Mouse (Mus musculus): Measurements from ENCODE around the gene Scgb1a1.

- no peak for TF ChIP-seq POLR2A (IDR thresholded peaks at IDR 0.05; ENCODE audit: control insufficient read depth in 1 of 2, insufficient read depth in 1 of 2, low read depth in 1 of 2, low read length in 2 of 2, poor library complexity in 1 of 2)
- no peak for TF ChIP-seq MAFK (IDR thresholded peaks at IDR 0.05; ENCODE audit: borderline replicate concordance, low read depth, low read length)
- TF ChIP-seq KAT2A (conservative IDR thresholded peaks at IDR 0.05; ENCODE audit: low read depth, low read length): no peak
- TF ChIP-seq HCFC1 (IDR thresholded peaks at IDR 0.05; ENCODE audit: low read depth, low read length): no peak
- no peak for TF ChIP-seq CTCF (IDR thresholded peaks at IDR 0.05 in 2 of 3, conservative IDR thresholded peaks at IDR 0.05 in 1 of 3; ENCODE audit: control insufficient read depth in 1 of 3, insufficient read depth in 1 of 3, low read depth in 2 of 3, low read length in 3 of 3, poor library complexity in 1 of 3, severe bottlenecking in 1 of 3)
- no peak for TF ChIP-seq ZC3H11A (IDR thresholded peaks at IDR 0.05; ENCODE audit: low read depth, low read length)
- no peak for TF ChIP-seq MAX (IDR thresholded peaks at IDR 0.05; ENCODE audit: low read length)
- TF ChIP-seq USF2 (IDR thresholded peaks at IDR 0.05; ENCODE audit: borderline replicate concordance in 1 of 2, insufficient read depth in 1 of 2, low read depth in 1 of 2, low read length in 2 of 2): no peak
- no peak for TF ChIP-seq ZMIZ1 (IDR thresholded peaks at IDR 0.05; ENCODE audit: low read depth, low read length)
- no peak for TF ChIP-seq E2F4 (IDR thresholded peaks at IDR 0.05; ENCODE audit: borderline replicate concordance, low read depth, low read length)
- TF ChIP-seq ELF1 (IDR thresholded peaks at IDR 0.05; ENCODE audit: low read depth, low read length): no peak
- TF ChIP-seq EP300 (IDR thresholded peaks at IDR 0.05; ENCODE audit: low read depth in 1 of 2, low read length in 2 of 2): no peak
- no peak for TF ChIP-seq ETS1 (IDR thresholded peaks at IDR 0.05; ENCODE audit: low read depth, low read length)
Measured at GRCm38 (mm10) chr19:9122390-9122789, 34.6 kb upstream of the Scgb1a1 start.

Data from MEL (cell line).